Comparison of ENCODE assay signal across 11 mouse cellular contexts in genomic region chr15:99032726-99033250, GRCm38 (mm10). TPM values are rescaled to one million over a fixed set of nuclear protein-coding genes. Genes with fewer than 3 reads are reported as not detected.
DNase-seq lines count a peak whose midpoint lies in the region; ATAC-seq and TF ChIP-seq lines count a peak whose summit lies in the region.
"Had no signal": no experiment of that assay in that cellular context is flagged by ENCODE, and none has a peak within 500 bp of the region (broad histone marks: within the 10 kb centered on the region; RNA-seq: fewer than 3 reads in every experiment).

No protein-coding gene starts in this region.

- peaks cover 55% of the 10 kb centered on the region for H3K4me1 ChIP-seq in heart, embryonic 16.5 days (ENCODE audit: control insufficient read depth, insufficient read depth, low read length)
- no peaks in the 10 kb centered on the region; a peak in 1 of 4 replicates for H3K4me1 ChIP-seq in ES-E14 (ENCODE audit: control insufficient read depth in 2 of 2, insufficient read depth in 2 of 2, low read length in 2 of 2, poor library complexity in 1 of 2)
- peaks cover 4% of the 10 kb centered on the region for H3K4me1 ChIP-seq in embryonic fibroblast, embryonic 13.5 days (ENCODE audit: control insufficient read depth, insufficient read depth, low read length)
- peaks cover 18% of the 10 kb centered on the region for H3K4me1 ChIP-seq in liver, embryonic 11.5 days (replicated peaks; ENCODE audit: control insufficient read depth, insufficient read depth, low read length)

- peak overlapping the region; percentile 86 for H3K4me3 ChIP-seq in heart, embryonic 16.5 days (ENCODE audit: low read length)
- peak overlapping the region; percentile 94 for H3K4me3 ChIP-seq in ES-E14 (ENCODE audit: insufficient read depth in 1 of 2, low read depth in 1 of 2, low read length in 2 of 2, poor library complexity in 1 of 2, severe bottlenecking in 1 of 2)
- H3K4me3 ChIP-seq in embryonic fibroblast, embryonic 13.5 days (ENCODE audit: insufficient read depth, low read length): peak overlapping the region; percentile 79
- peak overlapping the region; percentile 80 for H3K4me3 ChIP-seq in liver, embryonic 11.5 days (ENCODE audit: low read depth, low read length)

- H3K27ac ChIP-seq in heart, embryonic 16.5 days (ENCODE audit: low read length): peak overlapping the region; percentile 3
- no peak overlapping the region for H3K27ac ChIP-seq in ES-E14 (ENCODE audit: insufficient read depth, low read depth, low read length, poor library complexity, severe bottlenecking)
- peak overlapping the region; percentile 71 for H3K27ac ChIP-seq in embryonic fibroblast, embryonic 13.5 days (ENCODE audit: insufficient read depth, low read length)
- H3K27ac ChIP-seq in liver, embryonic 11.5 days (ENCODE audit: low read depth, low read length): peak overlapping the region; percentile 46; the same call in 1 of the 2 replicates

- H3K9ac ChIP-seq in heart, embryonic 16.5 days (ENCODE audit: low read length): peak overlapping the region; percentile 51
- peak overlapping the region; percentile 63 for H3K9ac ChIP-seq in ES-E14 (ENCODE audit: insufficient read depth, low read depth, low read length, poor library complexity, severe bottlenecking)
- H3K9ac ChIP-seq in liver, embryonic 11.5 days (ENCODE audit: low read depth, low read length): peak overlapping the region; percentile 88

- no peaks in the 10 kb centered on the region for H3K9me3 ChIP-seq in heart, embryonic 16.5 days (replicated peaks; ENCODE audit: control insufficient read depth, low read length)
- H3K9me3 ChIP-seq in ES-E14 (ENCODE audit: control insufficient read depth, insufficient read depth, low read depth, low read length): no peaks in the 10 kb centered on the region
- no peaks in the 10 kb centered on the region for H3K9me3 ChIP-seq in liver, embryonic 11.5 days (ENCODE audit: control insufficient read depth, low read length)

- in situ Hi-C loops in ES-E14 (cut with MboI; ENCODE audit: low sequenced_read_pairs in 2 of 2, unreplicated experiment in 2 of 2): no loop called here

- WGBS in heart, embryonic 16.5 days: 40% methylated on average over 7 of the region's 7 CpGs
- WGBS in liver, embryonic 11.5 days: 35% methylated on average over 7 of the region's 7 CpGs

- ATAC-seq in heart, embryonic 16.5 days (replicated peaks; ENCODE audit: extremely low read depth, insufficient read depth, low FRiP score): no peak
- no peak for ATAC-seq in liver, embryonic 11.5 days (replicated peaks; ENCODE audit: low FRiP score)
- ATAC-seq in granulocyte monocyte progenitor cell, adult 5-6 weeks (replicated peaks; ENCODE audit: poor library complexity, severe bottlenecking): no peak
- ATAC-seq: Patski had no signal

- intact Hi-C loops in heart, postnatal 14 days (cut with DNase I): no loop called here

- peak overlapping the region; percentile 70 for H3K4me2 ChIP-seq in heart, embryonic 16.5 days (ENCODE audit: low read depth, low read length)
- H3K4me2 ChIP-seq in liver, embryonic 11.5 days: peak overlapping the region; percentile 80

- TF ChIP-seq CTCF in embryonic fibroblast, embryonic 13.5 days (IDR thresholded peaks at IDR 0.05; ENCODE audit: borderline replicate concordance, insufficient read depth, low read length): no peak

- DNase-seq in heart, postnatal 14 days: no peak
- no peak for DNase-seq in ES-E14 (ENCODE audit: low read depth, low spot score)
- DNase-seq in liver, embryonic 11.5 days (ENCODE audit: low spot score): no peak
- no peak for DNase-seq in spleen, adult 18-20 months
- no peak for DNase-seq in ovary, postnatal 36 days (ENCODE audit: low spot score)
- DNase-seq: embryo, embryonic 11 days; lung, postnatal 4 days had no signal

- peaks cover 8% of the 10 kb centered on the region for H3K36me3 ChIP-seq in heart, embryonic 16.5 days (ENCODE audit: control insufficient read depth, insufficient read depth)
- peaks cover 30% of the 10 kb centered on the region for H3K36me3 ChIP-seq in ES-E14 (ENCODE audit: control insufficient read depth, insufficient read depth, low read length, poor library complexity, severe bottlenecking)
- peaks cover 21% of the 10 kb centered on the region for H3K36me3 ChIP-seq in liver, embryonic 11.5 days (ENCODE audit: control insufficient read depth, insufficient read depth, low read length)

- H3K27me3 ChIP-seq in heart, embryonic 16.5 days (ENCODE audit: control insufficient read depth, insufficient read depth, low read length): no peaks in the 10 kb centered on the region
- H3K27me3 ChIP-seq in liver, embryonic 11.5 days (replicated peaks; ENCODE audit: control insufficient read depth, insufficient read depth, low read length): no peaks in the 10 kb centered on the region
- H3K27me3 ChIP-seq: Patski had no signal

- TF ChIP-seq POLR2A in embryonic fibroblast, embryonic 13.5 days (IDR thresholded peaks at IDR 0.05; ENCODE audit: low read depth, low read length): 0 out of 2 replicates have a peak, but pooled peaks have one; percentile 4

TF ChIP-seq in ES-E14, 5 proteins besides CTCF, POLR2A, EP300 and RAD21:
- no peak for TF ChIP-seq ZNF384 (IDR thresholded peaks at IDR 0.05; ENCODE audit: low read depth, low read length)

RNA-seq across cellular contexts. Expression of gene Tuba1c, which starts 3.1 kb away (rescaled TPM):
- polyA plus RNA-seq in heart, embryonic 16.5 days (2015; fragmentation: Nextera tagmentation; extraction: Ambion mirVana): 130 and 149 TPM in 2 replicates
- 10 to 100 TPM; 42.2 to 57.4 TPM for total RNA-seq in heart, postnatal 14 days (2021)
- 335 and 424 TPM in 2 replicates for total RNA-seq in ES-E14 (2012; rRNA removed)
- 171 and 395 TPM in 2 replicates for polyA plus RNA-seq in embryonic fibroblast, embryonic 13.5 days (2011; ENCODE audit: insufficient read length, low read depth, missing spikeins)
- polyA plus RNA-seq in liver, embryonic 11.5 days (2014; fragmentation: Nextera tagmentation; extraction: Ambion mirVana): 202 and 214 TPM in 2 replicates
- total RNA-seq in granulocyte monocyte progenitor cell, adult 5-6 weeks (2014; fragmentation: Nextera tagmentation): 117 and 131 TPM in 2 replicates
- total RNA-seq in granulocyte monocyte progenitor cell, adult 5-6 weeks (2017): 109 and 120 TPM in 2 replicates

RNA-seq across cellular contexts. Expression of gene Prph, which starts 22.2 kb away (rescaled TPM):
- 1.4 and 2.4 TPM in 2 replicates for polyA plus RNA-seq in heart, embryonic 16.5 days (2015; fragmentation: Nextera tagmentation; extraction: Ambion mirVana)
- total RNA-seq in heart, postnatal 14 days (2021): under 1 TPM; 0.44 to 0.86 TPM
- total RNA-seq in ES-E14 (2012; rRNA removed): 15.1 and 20.6 TPM in 2 replicates
- 0.60 TPM in 1 of 2 replicates, not detected in the other for polyA plus RNA-seq in embryonic fibroblast, embryonic 13.5 days (2011; ENCODE audit: insufficient read length, low read depth, missing spikeins)
- polyA plus RNA-seq in liver, embryonic 11.5 days (2014; fragmentation: Nextera tagmentation; extraction: Ambion mirVana): 0.36 and 0.90 TPM in 2 replicates
- total RNA-seq in granulocyte monocyte progenitor cell, adult 5-6 weeks (2014; fragmentation: Nextera tagmentation): not detected in 2 replicates
- not detected in 2 replicates for total RNA-seq in granulocyte monocyte progenitor cell, adult 5-6 weeks (2017)

RNA-seq across cellular contexts. Expression of gene Troap, which starts 41.6 kb away (rescaled TPM):
- 27.8 and 29.4 TPM in 2 replicates for polyA plus RNA-seq in heart, embryonic 16.5 days (2015; fragmentation: Nextera tagmentation; extraction: Ambion mirVana)
- total RNA-seq in heart, postnatal 14 days (2021): 1 to 10 TPM; 2.1 to 2.2 TPM
- total RNA-seq in ES-E14 (2012; rRNA removed): 27.8 and 32.1 TPM in 2 replicates
- polyA plus RNA-seq in embryonic fibroblast, embryonic 13.5 days (2011; ENCODE audit: insufficient read length, low read depth, missing spikeins): 12.2 and 19.9 TPM in 2 replicates
- polyA plus RNA-seq in liver, embryonic 11.5 days (2014; fragmentation: Nextera tagmentation; extraction: Ambion mirVana): 26.5 and 27.8 TPM in 2 replicates
- total RNA-seq in granulocyte monocyte progenitor cell, adult 5-6 weeks (2014; fragmentation: Nextera tagmentation): 11.0 and 44.6 TPM in 2 replicates
- total RNA-seq in granulocyte monocyte progenitor cell, adult 5-6 weeks (2017): 21.5 and 24.9 TPM in 2 replicates

RNA-seq across cellular contexts. Expression of gene C1ql4, which starts 54.8 kb away (rescaled TPM):
- polyA plus RNA-seq in heart, embryonic 16.5 days (2015; fragmentation: Nextera tagmentation; extraction: Ambion mirVana): 0.12 and 0.16 TPM in 2 replicates
- not detected for total RNA-seq in heart, postnatal 14 days (2021)
- 3.1 and 3.7 TPM in 2 replicates for total RNA-seq in ES-E14 (2012; rRNA removed)
- polyA plus RNA-seq in embryonic fibroblast, embryonic 13.5 days (2011; ENCODE audit: insufficient read length, low read depth, missing spikeins): not detected in 2 replicates
- polyA plus RNA-seq in liver, embryonic 11.5 days (2014; fragmentation: Nextera tagmentation; extraction: Ambion mirVana): 0.25 TPM in 1 of 2 replicates, not detected in the other
- total RNA-seq in granulocyte monocyte progenitor cell, adult 5-6 weeks (2014; fragmentation: Nextera tagmentation): not detected in 2 replicates
- total RNA-seq in granulocyte monocyte progenitor cell, adult 5-6 weeks (2017): not detected in 2 replicates
